Mouse (Mus musculus) mesoderm, embryonic 11.5 days (tissue): ENCODE results near the gene Fbxo47.
A peak's percentile ranks its signal among the peaks of the same experiment; 100 is the strongest.

ENCODE experiments used
- DNase-seq: peaks from one replicate; pipeline ENCODE4 v3.0.0-alpha.2; 2012; ENCODE audit warnings: low read depth, low spot score

The Fbxo47 gene

DNA sequence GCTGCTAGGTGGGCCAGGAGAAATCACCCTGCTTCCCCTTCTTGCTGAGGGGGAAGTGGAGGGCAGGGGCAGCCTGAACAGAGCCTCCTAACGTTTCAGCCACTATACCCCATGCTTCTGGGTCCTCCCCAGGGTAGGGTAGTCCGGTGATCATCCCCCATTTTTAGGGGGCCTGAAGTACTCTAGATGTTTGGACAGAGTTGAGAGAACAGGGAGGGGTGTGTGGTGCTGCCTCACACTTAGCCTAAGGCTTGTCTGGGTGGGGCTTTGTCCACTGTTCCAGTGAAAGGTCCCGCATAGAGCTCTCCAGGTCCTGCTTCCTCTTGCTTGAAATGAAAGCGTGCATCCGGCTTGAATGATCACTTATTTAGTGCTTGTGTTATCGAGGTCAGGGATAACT, 53.5 kb downstream of the Fbxo47 start:
- DNase-seq = no peak

DNA sequence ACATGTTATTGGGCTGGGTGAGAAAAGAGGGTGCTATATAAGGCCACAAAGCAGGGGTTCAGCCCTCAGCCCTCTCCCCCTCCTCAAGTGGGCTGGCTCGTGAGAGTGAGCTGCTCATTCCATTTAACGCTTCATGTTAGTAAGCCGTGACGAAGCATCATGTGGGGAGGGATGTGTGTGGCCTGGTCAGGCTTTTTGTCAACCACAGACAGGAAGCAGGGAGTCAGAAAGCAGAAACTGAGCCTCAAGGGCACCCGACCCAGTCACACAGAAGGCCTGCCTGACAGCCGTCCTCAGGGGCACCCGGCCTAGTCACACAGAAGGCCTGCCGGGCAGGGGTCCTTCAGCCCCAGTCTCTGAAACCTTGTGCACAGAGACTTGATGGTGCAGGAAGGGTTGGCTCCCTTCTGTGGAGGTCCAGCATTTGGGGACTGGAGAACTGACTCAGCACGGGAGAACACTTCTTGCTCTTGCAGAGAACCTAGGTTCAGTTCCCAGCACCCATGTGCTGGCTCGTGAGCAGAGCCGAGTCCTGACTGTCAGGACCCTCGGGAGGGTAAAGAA, 54.0 kb downstream of the Fbxo47 start:
- DNase-seq = no peak

DNA sequence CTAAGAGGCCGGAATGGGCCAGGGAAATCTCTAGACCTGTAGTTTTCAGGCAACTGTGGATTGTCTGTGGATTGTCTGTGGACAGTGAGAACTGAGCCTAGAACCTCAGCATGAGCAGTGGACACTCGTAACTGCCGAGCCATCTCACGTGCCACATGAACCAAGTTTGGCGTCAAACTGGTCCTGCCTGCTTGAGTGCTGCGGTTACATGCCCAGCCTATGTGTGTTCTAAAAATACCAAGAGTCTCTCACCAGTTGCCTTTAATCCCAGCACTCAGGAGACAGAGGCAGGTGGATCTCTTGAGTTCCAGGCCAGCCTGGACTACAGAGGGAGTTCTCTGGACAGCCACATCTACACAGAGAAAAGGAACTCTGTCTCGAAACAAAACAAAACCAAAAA, 54.6 kb downstream of the Fbxo47 start:
- DNase-seq = no peak

DNA sequence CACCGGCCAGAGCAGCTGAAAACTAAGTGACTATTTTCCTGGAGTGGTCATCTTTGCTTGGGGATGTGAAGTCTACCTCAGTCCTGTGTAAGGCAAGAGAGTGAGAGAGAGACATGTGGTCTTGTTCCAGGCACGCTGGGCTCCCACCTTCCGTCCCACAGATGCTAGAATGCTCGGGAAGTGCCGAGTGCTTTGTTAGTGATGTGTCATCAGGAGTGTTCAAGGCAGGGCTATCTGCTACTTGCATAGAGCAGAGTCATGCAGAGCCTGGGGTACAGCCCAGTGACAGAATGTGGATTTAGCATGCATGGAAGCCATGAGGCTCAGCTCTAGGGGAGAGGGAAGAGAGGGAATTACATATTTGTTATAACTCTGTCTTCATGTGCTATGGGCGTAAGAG, 56.3 kb downstream of the Fbxo47 start:
- no peak for DNase-seq

DNA sequence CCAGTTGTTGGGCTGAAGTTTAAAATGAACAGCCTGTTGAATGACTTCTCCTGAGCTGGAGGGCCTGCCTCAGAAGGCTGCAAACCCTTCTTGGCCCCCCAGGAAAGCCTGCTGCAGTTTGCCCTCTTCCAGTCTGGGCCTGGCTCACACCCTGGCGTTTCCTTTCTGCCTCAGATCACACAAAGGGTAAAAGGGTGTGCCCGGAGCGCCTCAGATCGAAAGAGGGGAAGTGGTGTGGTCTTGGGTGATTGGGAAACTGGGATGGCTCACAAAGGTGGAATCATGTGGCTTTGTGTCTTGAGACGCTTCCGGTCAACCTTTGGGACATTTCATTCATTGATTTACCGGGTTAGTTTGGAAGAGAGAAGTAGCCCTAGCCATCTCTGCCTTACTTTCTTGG, 57.5 kb downstream of the Fbxo47 start:
- DNase-seq = no peak

DNA sequence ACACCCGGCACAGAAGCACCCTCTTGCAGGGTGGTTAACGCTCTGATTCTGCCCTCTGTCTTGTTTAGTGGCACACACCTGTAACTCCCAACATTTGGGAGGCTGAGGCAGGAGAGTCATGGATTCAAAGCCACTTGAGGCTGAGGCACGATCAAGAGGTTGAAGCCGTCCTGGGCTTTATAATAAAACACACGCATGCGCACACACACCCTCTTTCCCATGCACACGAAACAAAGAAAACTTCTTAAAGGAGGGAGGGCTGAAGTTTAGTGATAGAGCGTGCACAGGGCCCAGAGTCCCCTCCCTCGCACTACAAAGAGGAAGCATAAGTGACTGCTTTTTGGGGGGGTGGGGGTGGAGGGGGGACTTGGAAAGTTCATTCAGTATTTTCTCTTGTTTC, 58.0 kb downstream of the Fbxo47 start:
- DNase-seq = no peak

DNA sequence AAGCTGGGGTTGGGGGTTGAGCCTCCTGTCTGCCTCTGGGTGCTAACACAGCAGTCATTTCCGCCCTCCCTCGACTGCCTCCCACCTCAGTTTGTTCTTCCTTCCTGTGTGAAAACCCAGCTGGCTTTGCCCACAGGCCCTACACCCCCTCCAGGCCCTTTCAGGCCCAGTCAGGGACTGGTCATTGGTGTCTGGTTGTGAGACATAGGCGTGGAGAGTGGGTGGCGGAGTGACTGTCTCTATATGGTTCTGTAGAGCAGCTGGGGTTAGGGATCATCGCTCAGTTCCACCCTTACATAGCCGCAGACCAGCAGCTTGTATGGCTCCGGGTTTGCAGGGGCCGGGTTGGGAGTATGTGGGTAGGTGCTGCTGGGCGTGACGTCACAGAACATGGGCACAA, 58.7 kb downstream of the Fbxo47 start:
- no peak for DNase-seq

DNA sequence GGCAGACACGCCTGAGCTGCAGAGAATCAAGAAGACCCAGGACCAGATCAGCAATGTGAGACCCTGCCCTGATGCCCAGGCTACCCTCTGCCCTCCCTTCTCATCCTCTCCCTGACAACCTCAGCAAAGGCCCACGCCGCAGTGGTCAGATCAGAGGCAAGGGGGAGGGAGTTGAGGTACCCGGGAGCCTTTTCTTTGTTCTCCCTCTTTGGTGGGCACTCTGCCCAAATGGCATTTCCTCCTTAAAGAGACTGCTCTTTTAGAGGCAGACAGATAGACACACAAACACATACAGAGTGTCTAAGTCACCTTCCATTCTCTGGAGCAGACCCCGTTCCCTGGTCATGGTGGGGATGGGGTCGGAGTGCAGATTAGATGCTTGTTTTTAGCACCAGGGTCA, 59.1 kb downstream of the Fbxo47 start:
- no peak for DNase-seq

DNA sequence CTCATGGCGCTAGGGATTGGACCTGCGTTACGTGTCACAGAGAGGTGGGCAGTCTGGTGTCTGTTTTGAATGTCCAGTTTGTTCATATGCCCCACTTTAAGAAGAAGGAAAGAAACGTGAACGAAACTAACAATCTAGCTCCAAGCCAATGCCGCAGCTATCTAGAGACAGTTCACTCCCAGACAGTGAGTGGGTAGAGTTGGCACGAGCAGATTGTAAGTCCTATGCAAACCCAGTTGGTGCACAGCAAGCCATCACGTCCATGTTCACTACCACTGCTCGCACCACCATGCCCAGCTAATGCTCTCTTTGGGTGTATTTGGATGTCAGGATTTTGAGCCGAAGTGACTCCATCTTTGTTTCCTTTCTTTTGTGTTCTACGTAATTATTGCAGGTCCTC, 59.8 kb downstream of the Fbxo47 start:
- no peak for DNase-seq

DNA sequence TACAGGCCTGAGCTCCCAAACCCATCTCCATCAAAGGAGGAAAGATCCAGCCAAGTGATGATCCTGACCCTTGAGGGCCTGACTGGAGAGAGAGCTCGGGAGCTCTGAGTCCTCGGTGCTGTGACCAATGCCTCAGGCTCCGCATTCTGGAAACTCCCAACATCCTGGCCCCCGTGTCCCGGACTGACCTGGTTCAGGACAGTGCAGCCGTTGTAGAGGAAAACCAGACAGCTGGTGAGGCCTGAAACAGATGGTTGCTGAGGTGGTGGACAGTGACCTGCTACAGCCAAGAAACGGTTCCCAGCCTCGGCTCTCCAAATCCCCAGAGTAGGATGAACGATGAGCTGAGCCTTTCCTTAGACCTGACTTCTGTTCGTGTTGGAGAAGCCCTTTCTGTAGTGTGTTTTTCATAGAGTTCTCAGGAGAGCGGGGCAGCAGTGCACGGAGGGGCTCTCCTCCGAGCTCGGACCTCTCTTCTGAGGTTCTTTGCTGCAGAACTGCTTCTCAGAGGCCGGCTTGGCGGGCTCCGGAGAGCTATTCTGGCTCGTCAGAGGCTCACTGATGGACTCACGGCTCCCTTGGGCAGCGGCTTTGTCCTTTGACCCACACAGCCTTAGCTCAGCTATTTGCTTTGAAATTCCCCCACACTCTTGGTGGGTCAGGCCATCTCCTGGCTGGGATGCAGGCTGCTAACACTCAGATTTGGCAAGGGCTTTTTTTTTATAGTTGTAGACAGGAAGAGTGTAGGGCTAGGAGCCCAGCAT, 60.9 kb downstream of the Fbxo47 start:
- no peak for DNase-seq

DNA sequence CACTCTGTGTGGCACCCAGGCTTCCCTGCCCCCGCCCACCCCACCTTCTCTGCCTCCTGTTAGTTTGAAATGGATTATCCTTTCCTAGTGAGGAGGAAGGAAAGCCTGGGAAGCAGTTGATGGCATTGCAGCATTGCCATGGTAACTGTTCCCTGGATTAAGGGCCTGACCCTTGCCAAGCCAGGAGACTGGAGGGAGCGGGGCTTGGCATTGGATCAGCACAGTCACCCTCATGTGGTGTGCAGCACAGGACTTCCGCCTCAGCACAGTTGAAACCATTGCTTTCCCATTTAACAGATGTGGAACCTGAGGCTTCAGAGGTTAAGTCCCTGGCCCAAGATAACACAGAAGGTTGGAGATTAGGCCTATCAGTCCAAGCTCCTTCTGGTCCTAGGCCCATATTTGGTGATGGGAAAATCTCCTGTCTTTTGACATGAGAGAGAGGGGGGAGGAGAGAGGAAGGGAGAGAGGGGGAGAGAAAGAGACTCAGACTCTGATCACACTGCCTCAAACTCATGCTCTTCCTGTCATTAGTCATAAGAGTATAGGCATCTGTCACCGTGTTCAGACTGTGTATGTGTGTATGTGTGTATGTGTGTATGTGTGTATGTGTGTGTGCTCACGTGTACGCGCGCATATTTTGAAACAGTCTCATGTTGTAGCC, 62.4 kb downstream of the Fbxo47 start:
- no peak for DNase-seq

DNA sequence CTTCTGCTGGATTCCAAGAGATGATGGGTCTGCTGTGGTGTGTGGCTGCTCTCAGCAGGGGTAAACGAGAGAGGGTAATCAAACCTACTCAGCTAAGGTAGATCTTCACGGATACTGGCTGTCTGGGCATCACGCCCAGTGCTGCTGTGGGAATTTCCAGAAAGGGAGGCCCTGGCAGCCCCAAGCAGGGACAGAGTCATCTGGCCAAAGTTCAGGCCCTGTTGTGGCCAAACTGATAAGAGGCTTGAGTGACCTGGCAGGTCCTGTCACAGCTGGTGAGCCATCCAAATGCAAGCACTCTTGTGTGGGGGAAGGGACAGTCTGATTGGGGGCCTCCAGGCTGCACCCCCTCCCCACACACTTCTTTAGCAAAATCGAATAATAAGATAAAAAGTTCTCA, 63.1 kb downstream of the Fbxo47 start:
- no peak for DNase-seq

DNA sequence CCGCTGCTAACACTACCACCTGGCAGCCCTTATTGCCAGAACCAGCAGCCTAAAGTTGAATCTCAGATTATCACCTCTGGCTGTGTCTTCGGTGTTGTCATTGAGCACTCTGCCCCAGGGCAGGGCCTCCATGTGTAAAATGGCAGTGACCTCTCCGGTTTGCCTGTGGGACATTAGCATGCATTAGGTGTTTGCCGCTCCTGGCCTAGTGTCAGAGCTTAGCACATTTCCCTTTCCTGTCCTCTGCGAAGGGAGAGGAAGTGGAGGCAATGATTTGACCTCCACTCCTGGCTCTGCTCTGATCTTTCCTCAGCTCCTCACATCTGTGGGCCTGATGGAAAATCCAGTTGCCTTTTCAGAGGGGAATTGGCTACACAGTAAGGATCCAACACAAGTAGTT, 64.0 kb downstream of the Fbxo47 start:
- no peak for DNase-seq

DNA sequence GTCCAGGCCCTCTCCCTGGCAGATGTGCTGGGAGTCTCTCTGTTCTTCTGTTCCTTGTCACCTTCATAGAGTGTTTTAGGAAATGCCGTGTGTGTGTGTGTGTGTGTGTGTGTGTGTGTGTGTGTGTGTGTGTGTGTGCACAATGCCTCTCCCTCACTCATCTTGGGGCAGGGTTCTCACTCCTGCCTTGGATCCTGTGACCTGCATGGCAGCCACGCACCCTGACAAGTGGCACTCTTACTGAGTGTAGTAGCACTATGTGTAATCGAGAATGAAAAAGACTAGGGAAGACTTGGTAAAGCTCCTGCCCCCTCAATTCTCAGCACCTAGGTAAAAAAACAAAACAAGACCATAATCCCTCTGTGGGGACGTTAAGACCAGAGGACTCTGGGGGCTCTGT, 64.9 kb downstream of the Fbxo47 start:
- no peak for DNase-seq

DNA sequence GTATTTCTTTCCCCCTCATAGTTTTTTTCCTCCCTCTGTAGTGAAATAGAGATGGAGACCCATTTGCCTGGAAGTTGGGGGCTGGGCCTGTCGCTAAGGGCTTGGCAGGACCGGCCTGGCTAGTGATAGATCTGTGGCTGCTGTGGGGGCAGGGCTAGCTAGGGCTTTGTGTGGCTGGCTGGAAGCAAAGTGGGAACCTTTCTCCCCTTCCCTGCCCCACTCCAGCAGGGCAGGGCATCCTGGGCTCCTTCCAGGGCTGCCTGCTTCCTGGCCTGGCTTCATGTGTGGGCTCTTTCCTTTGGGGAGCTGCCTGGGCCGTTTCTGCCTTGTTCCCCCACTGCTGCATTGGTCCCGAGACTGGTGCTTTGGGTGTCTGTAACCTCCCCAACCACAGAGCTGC, 65.4 kb downstream of the Fbxo47 start:
- DNase-seq = no peak

DNA sequence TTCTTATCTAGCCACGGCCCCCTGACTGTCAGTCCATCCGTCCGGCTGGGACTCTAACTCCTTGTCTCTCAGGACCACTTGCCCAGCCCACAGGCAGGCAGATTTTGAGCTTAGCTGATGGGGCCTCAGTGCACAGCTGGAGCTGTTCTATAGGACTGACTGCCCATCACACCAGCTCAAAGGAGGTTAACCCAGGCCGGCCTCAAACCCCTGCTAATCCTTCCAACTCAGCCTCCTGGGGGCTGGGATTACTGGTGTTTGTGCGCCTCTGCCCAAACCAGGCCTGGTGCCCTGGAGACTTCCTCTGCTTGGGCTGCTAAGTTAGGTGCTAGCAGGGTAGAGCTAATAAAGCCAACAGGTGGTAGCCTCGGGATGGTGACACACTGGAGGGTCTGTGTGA, 66.0 kb downstream of the Fbxo47 start:
- DNase-seq = no peak

DNA sequence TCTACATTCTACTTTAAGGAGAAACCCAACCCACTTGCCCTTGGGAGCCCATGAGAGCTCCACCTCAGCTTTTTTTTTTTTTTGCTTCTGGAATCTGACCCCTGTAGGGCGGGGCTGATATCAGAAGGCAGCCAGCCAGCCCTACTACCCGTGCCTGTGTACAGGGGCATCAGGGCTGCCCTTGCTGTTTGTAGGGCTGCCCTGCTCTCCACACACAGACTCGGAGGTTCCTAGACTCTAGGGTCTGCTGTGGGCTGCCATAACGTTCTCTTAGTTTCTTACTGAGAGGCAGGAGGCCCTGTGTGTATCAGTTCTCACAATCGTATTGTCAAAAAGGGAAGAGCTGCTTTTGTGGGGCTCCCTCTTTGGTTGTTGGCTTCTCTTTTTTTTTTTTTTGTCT, 66.6 kb downstream of the Fbxo47 start:
- DNase-seq = no peak

DNA sequence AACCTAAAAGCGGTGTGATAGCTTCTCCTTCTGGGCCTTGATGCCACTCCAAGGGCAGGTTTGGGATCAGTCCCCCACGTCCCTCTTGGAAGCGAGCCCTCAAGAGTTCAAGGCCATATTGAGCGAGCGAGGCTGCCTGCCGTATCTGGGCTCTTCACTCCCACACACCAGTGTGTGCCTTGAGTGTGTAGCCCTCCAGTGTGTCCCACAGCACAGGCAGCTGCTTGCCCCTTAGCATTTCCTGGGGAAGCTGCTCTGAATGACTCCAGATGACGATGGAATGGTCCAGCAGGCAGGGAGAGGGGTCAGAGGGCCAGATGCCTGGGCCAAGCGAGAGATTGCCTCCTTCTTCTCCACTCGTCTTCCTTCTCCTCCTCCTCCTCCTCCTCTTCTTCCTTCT, 67.0 kb downstream of the Fbxo47 start:
- no peak for DNase-seq

DNA sequence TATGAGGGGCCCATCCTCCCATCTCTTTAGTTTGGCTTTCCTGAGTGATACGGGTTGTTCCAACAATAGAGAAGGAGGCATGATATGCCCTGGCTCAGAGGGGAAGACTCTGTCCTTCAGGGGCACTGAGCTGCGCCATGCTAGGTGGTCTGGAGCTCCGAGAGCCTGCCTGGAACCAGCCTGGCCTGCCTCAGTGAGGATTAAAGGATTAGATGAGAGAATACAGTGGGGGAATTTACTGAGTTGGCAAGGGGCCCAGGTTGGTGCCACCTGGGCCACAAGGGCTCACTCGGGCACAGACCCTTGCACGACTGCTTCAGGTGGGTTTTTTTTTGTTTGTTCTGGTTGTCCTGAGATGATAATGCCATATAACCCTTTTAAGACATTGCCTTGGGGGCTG, 67.8 kb downstream of the Fbxo47 start:
- no peak for DNase-seq

DNA sequence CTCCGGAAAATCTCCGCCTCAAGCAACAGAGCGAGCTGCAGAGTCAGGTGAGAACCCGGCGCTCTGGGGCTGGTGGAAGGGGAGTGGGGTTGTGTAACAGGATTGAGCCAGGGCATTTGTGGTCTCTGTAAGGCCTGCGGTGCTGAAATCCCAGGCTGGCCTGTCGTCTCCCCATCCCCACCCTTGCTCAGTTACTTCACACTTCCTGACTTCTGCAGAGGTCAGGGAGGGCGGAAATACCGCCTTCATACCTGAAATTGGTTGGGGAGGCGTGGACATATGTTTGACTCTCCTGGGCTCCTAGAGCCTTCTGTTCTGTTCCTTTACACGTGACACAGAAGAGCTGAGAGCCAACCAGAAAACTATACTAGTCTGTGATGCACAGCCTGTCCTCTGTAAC, 68.2 kb downstream of the Fbxo47 start:
- DNase-seq = no peak

DNA sequence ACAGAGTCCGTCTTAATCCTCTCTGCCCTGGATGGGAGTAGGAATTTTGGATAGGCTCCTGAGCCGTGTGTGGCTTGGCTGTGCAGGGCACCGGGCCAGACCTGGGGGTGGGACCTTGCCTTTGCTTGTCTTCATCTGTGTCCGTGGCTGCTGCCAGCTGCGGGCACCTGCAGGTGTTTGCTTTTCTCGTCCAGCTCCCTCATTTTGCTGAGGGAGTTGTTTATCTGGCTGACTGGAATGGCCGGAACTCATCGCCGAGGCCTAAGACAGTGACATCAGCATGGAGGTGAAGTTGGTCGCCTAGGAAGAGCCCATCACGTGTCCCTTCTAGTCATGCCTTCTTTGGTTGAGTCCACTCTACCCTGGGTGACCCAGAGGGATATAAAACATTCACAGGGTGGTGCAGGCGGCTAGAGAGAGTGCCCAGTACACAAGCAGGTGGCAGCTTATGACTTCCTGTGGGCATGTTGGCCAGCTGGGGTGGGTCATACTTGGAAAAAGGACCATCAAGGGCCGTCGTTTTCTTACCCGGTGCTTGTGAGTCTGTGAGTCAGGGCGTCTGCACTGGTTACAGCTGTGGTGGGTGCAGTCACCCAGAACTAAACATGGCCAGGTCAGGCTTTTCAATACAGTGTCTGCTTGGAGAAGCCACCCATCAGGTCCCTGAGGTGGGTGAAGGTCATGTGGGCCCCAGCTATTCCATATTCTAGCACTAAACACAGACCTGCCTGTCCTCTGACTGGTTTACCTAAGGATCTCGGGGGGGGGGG, 70.0 kb downstream of the Fbxo47 start:
- no peak for DNase-seq

DNA sequence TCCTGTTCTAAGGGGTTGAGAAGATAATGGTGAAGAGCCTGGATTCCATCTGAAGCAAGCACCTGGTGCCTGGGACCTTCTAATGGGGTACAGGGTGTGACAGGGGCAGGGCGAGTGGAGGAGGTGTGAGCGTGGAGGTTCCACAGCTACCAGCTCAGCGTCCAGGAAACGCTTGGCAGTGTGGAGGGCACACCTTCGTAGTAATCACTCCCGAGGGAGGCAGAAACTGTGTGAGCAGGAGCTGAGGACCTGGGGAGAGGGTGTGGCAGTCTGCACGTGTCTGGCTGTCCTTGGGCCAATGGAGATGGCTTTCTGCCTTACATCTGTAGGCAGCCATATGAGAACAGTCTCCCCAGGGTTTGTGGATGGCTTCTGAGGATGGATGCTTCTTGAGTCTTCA, 70.9 kb downstream of the Fbxo47 start:
- no peak for DNase-seq

DNA sequence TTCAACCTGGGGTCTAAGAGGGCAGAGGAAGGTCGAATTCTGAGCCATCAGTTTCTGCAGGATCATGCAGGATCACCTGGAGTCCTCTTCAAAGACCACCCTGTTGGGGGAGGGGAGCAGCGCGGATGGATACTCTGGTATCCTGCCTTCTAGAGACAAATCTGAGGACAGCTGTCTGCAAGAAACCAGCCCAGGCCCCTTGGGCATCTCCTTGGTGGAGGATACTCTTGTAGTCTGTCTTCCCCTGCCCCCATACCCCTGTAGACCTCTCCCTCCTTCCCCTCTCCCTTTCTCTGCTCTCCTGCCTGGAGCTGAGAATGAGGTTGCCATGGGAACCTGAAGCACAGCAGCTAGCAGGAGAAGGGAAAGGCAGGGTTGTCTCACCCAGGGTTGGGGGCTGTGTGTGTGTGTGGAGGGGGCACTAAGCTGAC, 71.4 kb downstream of the Fbxo47 start:
- DNase-seq = peak; percentile 78
